ENCODE assay signal across 12 mouse cellular contexts in the genomic region with DNA sequence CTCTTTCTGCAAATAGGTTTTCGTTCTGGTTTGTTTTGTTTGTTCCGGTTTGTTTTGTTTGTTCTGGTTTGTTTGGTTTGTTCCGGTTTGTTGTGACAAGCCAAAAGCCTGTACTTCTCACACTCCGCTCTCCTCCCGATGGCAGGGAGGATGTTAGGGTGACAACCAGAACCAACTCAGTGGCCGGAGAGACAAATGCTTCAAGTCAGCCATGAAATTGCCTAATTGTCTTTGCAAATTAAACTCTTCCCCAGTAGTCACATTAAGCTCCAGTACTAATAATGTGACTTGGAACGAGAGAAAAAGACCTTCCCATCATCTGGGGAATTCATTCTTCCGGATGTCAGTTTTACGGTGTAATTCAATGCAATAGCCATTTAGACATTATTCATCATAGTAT.
"Had no signal": no experiment of that assay in that cellular context is flagged by ENCODE, and none has a peak within 500 bp of the region (broad histone marks: within the 10 kb centered on the region; RNA-seq: fewer than 3 reads in every experiment).

No protein-coding gene starts in this region.

- H3K4me1 ChIP-seq: liver, embryonic 13.5 days; lung, embryonic 15.5 days; midbrain, embryonic 15.5 days had no signal

- H3K36me3 ChIP-seq: limb, embryonic 12.5 days; liver, embryonic 13.5 days; lung, embryonic 15.5 days; midbrain, embryonic 15.5 days had no signal

- H3K27me3 ChIP-seq: limb, embryonic 12.5 days; lung, embryonic 15.5 days; midbrain, embryonic 15.5 days had no signal

- ATAC-seq: liver, postnatal 0 days; midbrain, embryonic 15.5 days had no signal

- H3K4me3 ChIP-seq: layer of hippocampus, adult 2 months; limb, embryonic 12.5 days; liver, embryonic 13.5 days; lung, embryonic 15.5 days; midbrain, embryonic 15.5 days had no signal

- H3K27ac ChIP-seq: layer of hippocampus, adult 2 months; limb, embryonic 12.5 days; liver, embryonic 13.5 days; lung, embryonic 15.5 days; midbrain, embryonic 15.5 days; stomach, postnatal 0 days had no signal

- H3K4me2 ChIP-seq: limb, embryonic 12.5 days; liver, embryonic 13.5 days; lung, embryonic 15.5 days; midbrain, embryonic 15.5 days had no signal

- H3K9me3 ChIP-seq: limb, embryonic 12.5 days; liver, embryonic 13.5 days; lung, embryonic 15.5 days; midbrain, embryonic 15.5 days had no signal

- DNase-seq: kidney, adult 8-10 months; kidney, postnatal 36 days; liver; liver, embryonic 13.5 days; liver, postnatal 0 days; lung, postnatal 14 days; thymus, postnatal 4 days had no signal

- H3K9ac ChIP-seq: limb, embryonic 12.5 days; liver, embryonic 13.5 days; liver, postnatal 0 days; lung, embryonic 15.5 days; midbrain, embryonic 15.5 days had no signal
